Mouse (Mus musculus) MEL (cell line): ENCODE data around the gene Pex5. TPM values are rescaled to one million over a fixed set of nuclear protein-coding genes. Genes with fewer than 3 reads are reported as not detected.

ENCODE experiments used
- DNase-seq: peaks from one replicate; pipeline ENCODE4 v3.0.0; 2011; ENCODE audit warnings: low read depth, low spot score
- H3K27ac ChIP-seq: 2 replicates; pipeline ENCODE4 v1.5.1; 2012; ENCODE audit warnings: low read depth, mild to moderate bottlenecking, control low read depth, low read length, moderate library complexity; ENCODE audit not compliant: control insufficient read depth
- H3K27me3 ChIP-seq, 2 experiments: fragments of 150-350 bp in 1 of 2; sonication (generic) in 1 of 2; 2 replicates each; pipeline ENCODE4 v1.6.1; 2012; ENCODE audit warnings: low read length in 2 of 2, mild to moderate bottlenecking in 2 of 2, improper control_type of control experiment in 1 of 2, moderate library complexity in 1 of 2; ENCODE audit not compliant: insufficient read depth in 2 of 2, control insufficient read depth in 1 of 2
- H3K36me3 ChIP-seq, 2 experiments: 2 replicates each; pipeline ENCODE4 v1.6.1; 2012 to 2014; ENCODE audit warnings: low read length in 2 of 2, improper control_type of control experiment in 1 of 2, inconsistent platforms in 1 of 2, mild to moderate bottlenecking in 1 of 2; ENCODE audit not compliant: insufficient read depth in 2 of 2, control insufficient read depth in 1 of 2
- H3K4me1 ChIP-seq, 2 experiments: fragments of 150-350 bp in 1 of 2; sonication (generic) in 1 of 2; 2 replicates each; pipeline ENCODE4 v1.6.1; 2012; ENCODE audit warnings: low read length in 2 of 2, improper control_type of control experiment in 1 of 2, mild to moderate bottlenecking in 1 of 2; ENCODE audit not compliant: insufficient read depth in 2 of 2, control insufficient read depth in 1 of 2
- H3K4me3 ChIP-seq, 2 experiments: fragments of 150-350 bp in 1 of 2; sonication (generic) in 1 of 2; 2 replicates each; pipeline ENCODE4 v1.5.1; 2012; ENCODE audit warnings: low read depth in 2 of 2, low read length in 2 of 2, mild to moderate bottlenecking in 2 of 2, moderate library complexity in 2 of 2, control low read depth in 1 of 2, improper control_type of control experiment in 1 of 2; ENCODE audit not compliant: control insufficient read depth in 1 of 2, insufficient read depth in 1 of 2
- H3K79me2 ChIP-seq: 2 replicates; pipeline ENCODE4 v1.6.1; 2012; ENCODE audit warnings: mild to moderate bottlenecking, low read length, moderate library complexity; ENCODE audit not compliant: control insufficient read depth, poor library complexity, insufficient read depth
- H3K9ac ChIP-seq: 2 replicates; pipeline ENCODE4 v1.6.1; 2012; ENCODE audit warnings: low read depth, mild to moderate bottlenecking, control low read depth, low read length, moderate library complexity; ENCODE audit not compliant: control insufficient read depth, poor library complexity, severe bottlenecking
- H3K9me3 ChIP-seq: fragments of 150-350 bp; sonication (generic); replicated peaks from 2 replicates; pipeline ENCODE4 v1.6.1; 2012; ENCODE audit warnings: mild to moderate bottlenecking, low read length, improper control_type of control experiment, moderate library complexity; ENCODE audit not compliant: insufficient read depth
- CHD1 ChIP-seq: IDR thresholded peaks from 2 replicates; pipeline ENCODE4 v1.6.1; 2012; ENCODE audit warnings: low read depth, mild to moderate bottlenecking, inconsistent platforms, low read length, improper control_type of control experiment
- CTCF ChIP-seq, 3 experiments: IDR thresholded peaks in 2 of 3; conservative IDR thresholded peaks in 1 of 3; 2 replicates each; pipeline ENCODE4 v1.5.1; 2011 to 2012; ENCODE audit warnings: low read length in 3 of 3, low read depth in 2 of 3, mild to moderate bottlenecking in 2 of 3, improper control_type of control experiment in 1 of 3, inconsistent platforms in 1 of 3, mixed read lengths in 1 of 3, moderate library complexity in 1 of 3; ENCODE audit not compliant: control insufficient read depth in 1 of 3, insufficient read depth in 1 of 3, poor library complexity in 1 of 3, severe bottlenecking in 1 of 3
- E2F4 ChIP-seq: IDR thresholded peaks from 2 replicates; pipeline ENCODE4 v1.6.1; 2011; ENCODE audit warnings: low read depth, low read length, improper control_type of control experiment, borderline replicate concordance
- ETS1 ChIP-seq: IDR thresholded peaks from 2 replicates; pipeline ENCODE4 v1.6.1; 2012; ENCODE audit warnings: low read depth, mild to moderate bottlenecking, inconsistent platforms, low read length, improper control_type of control experiment, moderate library complexity
- GABPA ChIP-seq: IDR thresholded peaks from 2 replicates; pipeline ENCODE4 v1.6.1; 2012; ENCODE audit warnings: low read depth, mild to moderate bottlenecking, inconsistent platforms, low read length, improper control_type of control experiment, moderate library complexity
- GATA1 ChIP-seq: IDR thresholded peaks from 2 replicates; pipeline ENCODE4 v1.6.1; 2011; ENCODE audit warnings: low read depth, low read length, improper control_type of control experiment
- JUND ChIP-seq: IDR thresholded peaks from 2 replicates; pipeline ENCODE4 v1.6.1; 2011; ENCODE audit warnings: low read depth, mild to moderate bottlenecking, improper control_type of control experiment, low read length
- MAX ChIP-seq: IDR thresholded peaks from 2 replicates; pipeline ENCODE4 v1.6.1; 2011; ENCODE audit warnings: low read length, improper control_type of control experiment
- MEF2A ChIP-seq: IDR thresholded peaks from 2 replicates; pipeline ENCODE4 v1.6.1; 2014; ENCODE audit warnings: low read depth, mild to moderate bottlenecking, inconsistent platforms, low read length, improper control_type of control experiment; ENCODE audit not compliant: poor library complexity, insufficient replicate concordance, severe bottlenecking; ENCODE audit errors: extremely low read depth
- MYB ChIP-seq: IDR thresholded peaks from 2 replicates; pipeline ENCODE4 v1.6.1; 2011; ENCODE audit warnings: mild to moderate bottlenecking, low read depth, low read length, improper control_type of control experiment
- NELFE ChIP-seq: IDR thresholded peaks from 2 replicates; pipeline ENCODE4 v1.6.1; 2011; ENCODE audit warnings: low read depth, low read length, improper control_type of control experiment
- POLR2AphosphoS2 ChIP-seq: IDR thresholded peaks from 2 replicates; pipeline ENCODE4 v1.6.1; 2011; ENCODE audit warnings: low read length, improper control_type of control experiment
- SIN3A ChIP-seq: IDR thresholded peaks from 2 replicates; pipeline ENCODE4 v1.6.1; 2012; ENCODE audit warnings: low read length, improper control_type of control experiment, inconsistent platforms
- TCF12 ChIP-seq: IDR thresholded peaks from 2 replicates; pipeline ENCODE4 v1.6.1; 2014; ENCODE audit warnings: low read depth, mild to moderate bottlenecking, inconsistent platforms, low read length, improper control_type of control experiment, moderate library complexity
- UBTF ChIP-seq: IDR thresholded peaks from 2 replicates; pipeline ENCODE4 v1.6.1; 2012; ENCODE audit warnings: low read depth, mild to moderate bottlenecking, inconsistent platforms, low read length, improper control_type of control experiment, moderate library complexity, borderline replicate concordance; ENCODE audit not compliant: insufficient read depth
- USF1 ChIP-seq: IDR thresholded peaks from 2 replicates; pipeline ENCODE4 v1.6.1; 2014; ENCODE audit warnings: low read depth, mild to moderate bottlenecking, inconsistent platforms, low read length, improper control_type of control experiment, moderate library complexity
- ZMIZ1 ChIP-seq: IDR thresholded peaks from 2 replicates; pipeline ENCODE4 v1.6.1; 2012; ENCODE audit warnings: low read depth, mild to moderate bottlenecking, inconsistent platforms, low read length, improper control_type of control experiment, moderate library complexity
- ZNF384 ChIP-seq: IDR thresholded peaks from 2 replicates; pipeline ENCODE4 v1.6.1; 2012; ENCODE audit warnings: low read depth, mild to moderate bottlenecking, inconsistent platforms, low read length, improper control_type of control experiment
- polyA plus RNA-seq, 2 experiments: library from polyadenylated mRNA; stranded (reverse) in 1 of 2; unstranded in 1 of 2; fragments of >175 nt in 1 of 2; fragments of >200 nt in 1 of 2; gene quantifications; 2 replicates each; pipeline versions ENCODE4 v1.2.1 to v1.2.4; 2012; ENCODE audit warnings: low replicate concordance in 2 of 2, low read depth in 1 of 2; ENCODE audit not compliant: insufficient read length in 2 of 2, insufficient read depth in 1 of 2, missing spikeins in 1 of 2
- total RNA-seq: library from RNA; depleted of rRNA; stranded (reverse); fragments of 300-350 nt; gene quantifications from 2 replicates; pipeline ENCODE4 v1.2.3, GENCODE M21; 2012

The Pex5 gene
- total and polyA plus RNA-seq, 3 experiments = 63.0 to 63.1 TPM; not detected in 1

DNA sequence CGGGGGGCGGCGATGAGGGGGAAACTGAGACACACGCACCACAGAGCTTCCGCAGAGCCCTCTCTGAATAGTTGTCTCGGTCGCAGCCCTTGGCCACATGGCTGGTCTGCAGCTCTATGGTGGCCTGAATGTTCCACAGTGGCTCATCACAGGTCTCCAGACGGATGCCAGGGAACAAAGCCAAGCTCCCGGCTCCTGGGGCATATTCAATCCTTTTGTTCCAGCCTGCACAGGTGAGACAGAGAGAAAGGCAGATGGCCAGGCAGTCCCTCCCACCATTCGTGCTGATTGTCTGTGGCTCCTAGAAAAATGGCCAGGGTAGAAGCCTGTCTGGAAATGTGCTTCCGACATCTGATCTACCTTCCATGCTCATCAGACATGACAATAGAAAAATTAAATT, 43.6 kb upstream of the Pex5 start:
- Histone ChIP-seq H3K27me3 (no peaks in the 10 kb centered on the region), H3K79me2 (peaks cover 7% of the 10 kb centered on the region), H3K4me1 (peaks cover 4 to 23% of the 10 kb centered on the region in 2 experiments), H3K36me3 (peaks cover 2 to 13% of the 10 kb centered on the region in 2 experiments; a peak in 3 of 4 replicates), H3K9me3 (no peaks in the 10 kb centered on the region), H3K27ac (no peak overlapping the region), H3K9ac (no peak overlapping the region), H3K4me3 (no peak overlapping the region)
- no peak for TF ChIP-seq NELFE
- no peak for TF ChIP-seq MAX
- no peak for TF ChIP-seq MEF2A
- no peak for TF ChIP-seq ZMIZ1
- no peak for TF ChIP-seq CHD1
- no peak for TF ChIP-seq POLR2AphosphoS2
- no peak for TF ChIP-seq GABPA
- no peak for TF ChIP-seq ETS1
- no peak for TF ChIP-seq TCF12
- no peak for TF ChIP-seq SIN3A
- no peak for DNase-seq

DNA sequence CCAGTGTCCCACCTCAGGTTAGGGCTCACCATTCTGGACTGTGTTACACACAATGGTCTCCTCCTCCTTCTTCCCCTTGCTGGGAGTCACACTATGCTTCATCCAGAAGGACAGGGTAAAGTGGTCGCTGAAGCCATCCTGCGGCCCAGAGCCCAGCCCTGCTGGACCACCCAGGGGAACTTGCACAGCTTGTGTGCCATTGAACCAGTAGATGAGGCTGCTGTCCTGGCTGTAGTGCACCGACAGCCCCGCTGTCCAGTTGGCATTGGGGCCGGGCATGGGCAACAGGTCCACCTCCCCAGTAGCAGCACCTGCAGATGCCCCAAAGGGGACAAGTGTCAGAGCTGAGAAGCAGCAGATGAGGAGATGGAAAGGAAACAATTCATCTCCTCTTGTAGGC, 43.0 kb upstream of the Pex5 start:
- no peaks in the 10 kb centered on the region for H3K9me3 ChIP-seq
- DNase-seq = no peak
- H3K9ac ChIP-seq = no peak overlapping the region
- H3K4me1 ChIP-seq = peaks cover 4 to 16% of the 10 kb centered on the region in 2 experiments
- H3K79me2 ChIP-seq = peaks cover under 1% of the 10 kb centered on the region; the same call in 1 of the 2 replicates
- H3K27me3 ChIP-seq = no peaks in the 10 kb centered on the region
- peaks cover 2 to 13% of the 10 kb centered on the region in 2 experiments; a peak in 3 of 4 replicates for H3K36me3 ChIP-seq
- no peak overlapping the region for H3K27ac ChIP-seq
- H3K4me3 ChIP-seq = no peak overlapping the region
- TF ChIP-seq MYB (no peak), MEF2A (no peak)

DNA sequence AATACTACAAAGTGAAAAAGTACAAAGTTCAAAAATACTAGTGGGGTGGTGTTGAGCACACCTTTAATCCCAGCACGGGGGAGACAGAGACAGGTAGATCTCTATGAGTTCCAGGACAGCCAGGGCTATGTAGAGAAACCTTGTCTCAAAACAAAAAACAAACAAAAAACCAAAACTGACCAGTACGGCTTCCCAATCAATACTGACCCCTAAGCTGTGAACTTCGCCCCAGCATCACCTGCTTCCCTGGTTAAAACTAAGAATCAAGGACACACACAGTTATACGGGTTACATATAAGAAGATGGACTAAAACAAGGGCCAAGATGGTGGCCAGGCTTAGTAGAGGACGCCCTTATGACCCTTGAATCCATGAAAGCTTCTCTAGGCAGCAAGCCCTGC, 41.4 kb upstream of the Pex5 start:
- peaks cover 2 to 15% of the 10 kb centered on the region in 2 experiments; a peak in 3 of 4 replicates for H3K36me3 ChIP-seq
- H3K9ac ChIP-seq = no peak overlapping the region
- no peaks in the 10 kb centered on the region for H3K27me3 ChIP-seq
- H3K4me1 ChIP-seq = peaks cover 4 to 20% of the 10 kb centered on the region in 2 experiments
- TF ChIP-seq GATA1 = no peak
- TF ChIP-seq NELFE = no peak
- no peak for TF ChIP-seq E2F4
- no peak for TF ChIP-seq ZNF384
- no peak for TF ChIP-seq CTCF (IDR thresholded peaks at IDR 0.05 in 2 of 3, conservative IDR thresholded peaks at IDR 0.05 in 1 of 3; ENCODE audit: control insufficient read depth in 1 of 3, insufficient read depth in 1 of 3, low read depth in 2 of 3, low read length in 3 of 3, poor library complexity in 1 of 3, severe bottlenecking in 1 of 3)
- no peak for TF ChIP-seq JUND
- no peak for TF ChIP-seq USF1
- no peak for TF ChIP-seq UBTF
- DNase-seq = no peak
- H3K9me3 ChIP-seq = no peaks in the 10 kb centered on the region
- H3K27ac ChIP-seq = no peak overlapping the region
- no peak overlapping the region for H3K4me3 ChIP-seq
- no peaks in the 10 kb centered on the region for H3K79me2 ChIP-seq
